Mouse (Mus musculus) forelimb bud, embryonic 11.5 days (tissue): ENCODE results near the gene Gm12666.
"Not testable (repeated sequence)": the region's sequence is repeated elsewhere in the genome, so short reads cannot be mapped to it uniquely, and the experiment has no call there.

Source experiments
- DNase-seq: peaks from one replicate; pipeline ENCODE4 v3.0.0-alpha.2; 2012; ENCODE audit warnings: low read depth, low spot score

Gm12666 gene

GRCm38 (mm10) chr4:92191649-92192048 is at the start of gene Gm12666:
Gene Gm12666 (minus strand): TSS chr4:92191749.
- DNase-seq, result not testable (repeated sequence)

DNA sequence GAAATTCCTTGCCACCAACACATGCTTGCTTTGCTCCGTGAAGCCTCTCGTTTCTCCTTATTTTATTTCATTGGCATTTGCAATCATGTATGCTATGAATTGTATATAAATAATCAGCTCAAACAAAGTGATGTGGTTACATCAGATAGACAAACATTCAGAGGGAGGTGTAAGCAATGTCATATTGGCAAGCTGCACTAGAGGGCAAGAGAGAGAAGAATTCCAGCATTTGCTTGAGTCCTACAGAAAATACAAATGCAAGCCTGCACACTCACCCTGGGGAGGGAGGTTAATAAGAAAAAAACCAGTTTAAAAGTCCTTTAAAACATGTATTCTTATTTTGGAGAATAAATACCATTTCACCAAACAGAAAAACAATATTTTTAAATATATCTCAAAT is 34.8 kb upstream of the Gm12666 start:
- no peak for DNase-seq

DNA sequence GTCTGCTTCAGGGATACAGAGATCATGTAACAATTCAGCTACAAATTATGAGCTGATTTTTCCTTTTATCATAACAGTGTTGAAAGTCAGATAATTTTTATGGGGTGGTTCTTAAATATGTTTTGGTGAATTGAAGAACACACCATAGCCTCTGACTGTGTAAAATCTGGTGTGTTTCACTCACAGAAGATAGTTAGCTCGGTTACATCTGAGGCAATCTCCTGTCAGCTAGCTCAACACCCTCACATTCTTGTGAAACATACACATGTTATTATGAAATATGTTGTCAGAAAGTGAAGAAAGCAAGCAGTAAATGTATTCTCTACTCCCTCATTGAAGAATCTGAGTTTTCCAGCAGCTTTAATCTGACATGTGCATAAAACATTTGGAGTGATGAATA is 24.7 kb upstream of the Gm12666 start:
- DNase-seq, result no peak

DNA sequence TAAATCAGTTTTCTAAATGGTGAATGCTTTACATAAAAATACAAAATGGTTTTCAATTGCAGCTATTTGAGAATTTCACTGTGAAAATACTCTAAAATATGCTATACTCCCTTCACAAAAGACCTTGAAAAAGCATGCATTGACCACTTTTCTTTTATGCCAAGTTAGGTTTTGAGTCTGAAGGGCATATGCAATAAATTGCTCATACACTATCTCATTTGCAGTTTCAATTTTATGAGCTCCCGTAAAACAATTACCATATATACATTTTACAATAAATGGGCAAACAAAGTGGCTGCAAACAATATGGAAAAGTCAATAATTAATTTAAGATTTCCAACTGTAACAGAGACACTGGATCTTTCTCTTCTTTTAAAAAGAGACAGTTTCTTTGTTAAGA is 38.9 kb downstream of the Gm12666 start:
- no peak for DNase-seq

DNA sequence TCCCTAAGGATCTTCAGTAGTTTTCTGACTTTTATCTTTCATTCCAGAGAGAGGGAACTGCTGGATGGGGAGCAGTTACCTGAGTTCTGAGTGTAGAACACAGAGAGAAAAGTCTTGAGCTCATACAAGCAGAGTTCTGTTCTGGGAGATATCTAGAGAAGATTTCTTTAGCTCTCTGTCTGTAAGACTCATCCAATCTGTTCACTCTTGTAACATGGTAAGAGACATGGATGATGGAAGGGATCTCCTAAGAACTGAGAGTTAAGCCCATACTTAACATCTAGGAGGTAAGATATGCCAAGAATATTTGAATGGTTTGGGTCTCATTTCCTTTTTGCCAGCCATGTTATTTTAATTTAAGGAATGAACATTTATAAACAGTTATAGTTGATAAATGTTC is 44.4 kb downstream of the Gm12666 start, which contains the start of gene Izumo3:
Gene Izumo3 (minus strand): TSS at position 101 of the 400 bp plus-strand sequence.
- no peak for DNase-seq
